Mouse (Mus musculus): ENCODE results near the gene Abcc9. TPM values are rescaled to one million over a fixed set of nuclear protein-coding genes. Genes with fewer than 3 reads are reported as not detected.

Gene Abcc9
- polyA plus RNA-seq, 1 experiment from 2014 or later = 10.0 TPM

DNA sequence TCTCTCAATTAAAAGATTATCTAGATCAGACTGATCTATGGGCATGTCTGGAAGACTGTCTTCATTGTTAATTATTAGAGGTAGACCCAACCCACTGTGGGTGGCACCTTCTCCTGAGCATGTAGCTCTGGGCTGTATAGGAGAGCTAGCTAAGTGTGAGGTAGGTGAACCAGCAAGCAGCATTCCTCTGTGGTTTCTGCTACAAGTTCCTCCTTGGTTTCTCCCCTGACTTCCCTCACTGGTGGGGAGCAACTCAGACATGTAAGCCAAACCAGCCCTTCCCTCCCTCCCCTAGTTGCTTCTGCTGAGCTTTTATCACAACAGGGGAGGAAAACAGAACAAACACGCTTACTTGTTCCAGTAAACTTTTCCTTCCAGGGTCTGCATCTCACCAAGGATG lies 49.9 kb downstream of the Abcc9 start:
- no peaks in the 10 kb centered on the region for H3K36me3 ChIP-seq
- H3K9ac ChIP-seq = no peak overlapping the region
- no peak for ATAC-seq
- H3K9me3 ChIP-seq = no peaks in the 10 kb centered on the region
- 77% methylated on average over 1 of the region's 1 CpGs for WGBS
- no peaks in the 10 kb centered on the region for H3K4me1 ChIP-seq (replicated peaks)
- no peak overlapping the region for H3K4me2 ChIP-seq (replicated peaks)
- no peak overlapping the region for H3K27ac ChIP-seq
- H3K27me3 ChIP-seq (replicated peaks) = no peaks in the 10 kb centered on the region
- no peak overlapping the region for H3K4me3 ChIP-seq (replicated peaks)

DNA sequence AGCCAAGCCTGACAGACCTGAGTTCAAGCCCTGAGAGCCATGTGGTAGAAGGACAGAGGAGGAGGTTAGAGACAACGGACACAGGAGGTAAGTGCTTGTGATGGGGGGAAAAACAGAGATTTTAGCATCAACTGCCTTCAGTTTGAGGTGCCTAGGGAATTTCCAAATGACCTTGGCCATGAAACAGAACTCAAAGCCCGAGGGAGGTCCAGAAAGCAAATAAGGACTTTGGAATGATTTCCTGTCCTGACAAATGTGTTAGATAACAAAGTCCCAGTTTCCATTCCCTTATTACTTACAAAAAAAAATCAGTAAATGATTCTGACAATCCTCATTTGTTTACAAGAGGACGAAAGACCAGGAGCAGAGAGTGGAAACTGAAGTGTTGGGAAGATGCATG lies 52.8 kb downstream of the Abcc9 start:
- no peak overlapping the region for H3K9ac ChIP-seq
- ATAC-seq = no peak
- 53% methylated on average over 3 of the region's 3 CpGs for WGBS
- H3K36me3 ChIP-seq = no peaks in the 10 kb centered on the region
- no peaks in the 10 kb centered on the region for H3K9me3 ChIP-seq
- H3K4me2 ChIP-seq (replicated peaks) = no peak overlapping the region
- H3K27ac ChIP-seq = no peak overlapping the region
- no peaks in the 10 kb centered on the region for H3K4me1 ChIP-seq (replicated peaks)
- no peaks in the 10 kb centered on the region for H3K27me3 ChIP-seq (replicated peaks)
- H3K4me3 ChIP-seq (replicated peaks) = no peak overlapping the region

DNA sequence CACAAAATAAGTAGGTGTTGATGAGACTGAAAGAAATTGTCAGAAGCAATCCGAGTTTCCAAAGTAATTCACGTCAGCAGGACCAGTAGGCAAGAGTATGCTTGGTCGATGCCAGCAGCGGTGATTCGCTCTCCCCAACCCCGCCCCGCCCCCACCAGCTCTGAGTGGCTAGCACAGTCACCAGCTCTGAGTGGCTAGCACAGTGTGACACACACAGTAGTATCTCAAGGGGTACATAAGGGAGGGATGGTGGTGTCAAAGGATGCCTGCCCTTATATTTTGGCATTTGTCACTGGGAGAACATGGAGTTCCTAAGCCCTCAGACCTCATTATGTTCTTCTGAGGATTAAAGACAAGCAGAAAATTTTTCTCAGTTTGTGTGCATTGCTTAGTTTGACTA lies 56.6 kb downstream of the Abcc9 start:
- no peak overlapping the region for H3K27ac ChIP-seq
- no peak overlapping the region for H3K9ac ChIP-seq
- no peak for ATAC-seq
- H3K4me1 ChIP-seq (replicated peaks) = no peaks in the 10 kb centered on the region
- 75% methylated on average over 7 of the region's 7 CpGs for WGBS
- H3K27me3 ChIP-seq (replicated peaks) = no peaks in the 10 kb centered on the region
- no peak overlapping the region for H3K4me3 ChIP-seq (replicated peaks)
- H3K4me2 ChIP-seq (replicated peaks) = no peak overlapping the region
- H3K36me3 ChIP-seq = no peaks in the 10 kb centered on the region
- H3K9me3 ChIP-seq = no peaks in the 10 kb centered on the region; the same call in 1 of the 2 replicates

DNA sequence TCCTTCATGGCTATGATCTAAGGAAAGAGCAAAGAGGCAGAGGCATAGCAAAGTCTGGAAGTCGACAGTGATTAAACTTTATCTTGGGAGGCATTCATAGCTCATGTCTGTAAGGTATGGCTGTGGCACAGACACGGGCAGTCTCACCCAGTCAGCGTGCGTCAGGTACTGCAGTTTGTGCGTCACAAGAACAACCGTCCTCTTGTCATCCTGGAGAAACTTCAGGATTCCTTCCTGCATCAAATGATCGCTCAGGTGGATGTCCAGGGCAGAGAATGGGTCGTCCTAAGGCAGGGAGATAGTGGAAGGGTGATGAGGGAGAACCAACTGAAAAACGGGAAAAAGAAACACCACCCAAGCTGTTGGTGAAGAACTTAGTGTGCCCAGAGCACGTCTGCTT lies 62.8 kb downstream of the Abcc9 start:
- no peaks in the 10 kb centered on the region for H3K36me3 ChIP-seq
- H3K9me3 ChIP-seq = no peaks in the 10 kb centered on the region; the same call in 1 of the 2 replicates
- H3K9ac ChIP-seq = no peak overlapping the region
- no peak overlapping the region for H3K4me3 ChIP-seq (replicated peaks)
- H3K27ac ChIP-seq = no peak overlapping the region
- H3K27me3 ChIP-seq (replicated peaks) = no peaks in the 10 kb centered on the region
- WGBS = 76% methylated on average over 10 of the region's 10 CpGs
- no peaks in the 10 kb centered on the region for H3K4me1 ChIP-seq (replicated peaks)
- no peak overlapping the region for H3K4me2 ChIP-seq (replicated peaks)
- no peak for ATAC-seq

DNA sequence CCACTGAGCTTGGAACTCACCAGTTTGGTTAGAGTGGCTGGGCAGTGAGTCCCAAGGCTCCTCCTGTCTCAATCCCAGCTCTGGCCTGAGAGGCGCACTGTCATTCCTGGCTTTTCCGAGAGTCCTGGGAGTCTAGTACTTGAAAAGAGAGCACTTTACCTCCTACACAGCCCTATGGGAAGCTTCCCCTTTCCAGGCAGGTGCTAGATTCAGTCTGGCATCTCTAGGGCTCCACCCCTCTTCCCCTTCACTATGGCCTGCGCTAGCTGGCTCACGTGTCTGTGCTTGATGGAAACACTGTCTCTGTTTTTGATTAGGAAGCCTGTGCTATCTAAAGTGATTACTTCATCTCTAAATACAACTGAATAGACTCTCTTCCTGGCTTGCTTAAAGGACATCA lies 66.5 kb downstream of the Abcc9 start:
- Histone ChIP-seq H3K9me3 (no peaks in the 10 kb centered on the region), H3K27me3 (replicated peaks) (no peaks in the 10 kb centered on the region), H3K4me2 (replicated peaks) (no peak overlapping the region), H3K9ac (no peak overlapping the region), H3K4me3 (replicated peaks) (no peak overlapping the region), H3K4me1 (replicated peaks) (no peaks in the 10 kb centered on the region), H3K36me3 (no peaks in the 10 kb centered on the region), H3K27ac (no peak overlapping the region)
- 61% methylated on average over 4 of the region's 4 CpGs for WGBS
- ATAC-seq = peak; percentile 25; the same call in 1 of the 2 replicates

DNA sequence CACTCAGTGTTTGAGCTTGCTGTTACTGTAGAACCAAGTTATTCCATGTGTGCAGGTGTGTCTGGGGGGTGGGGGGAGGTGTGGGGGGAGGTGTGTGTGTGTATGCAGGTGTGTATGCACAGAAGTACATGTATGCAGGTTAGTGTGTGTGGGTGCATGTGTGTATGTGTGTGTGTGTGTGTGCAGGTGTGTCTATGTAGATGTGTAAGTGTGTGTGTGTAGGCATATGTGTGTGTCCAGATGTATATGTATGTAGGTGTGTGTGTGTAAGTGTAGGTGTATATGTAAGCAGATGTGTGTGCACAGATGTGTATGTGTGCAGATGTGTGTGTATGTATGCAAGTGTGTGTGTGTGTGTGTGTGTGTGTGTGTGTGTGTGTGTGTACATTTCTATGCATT lies 66.9 kb downstream of the Abcc9 start:
- Histone ChIP-seq H3K4me1 (replicated peaks) (no peaks in the 10 kb centered on the region), H3K36me3 (no peaks in the 10 kb centered on the region), H3K27ac (no peak overlapping the region), H3K9me3 (no peaks in the 10 kb centered on the region), H3K4me3 (replicated peaks) (no peak overlapping the region), H3K4me2 (replicated peaks) (no peak overlapping the region), H3K27me3 (replicated peaks) (no peaks in the 10 kb centered on the region), H3K9ac (no peak overlapping the region)
- ATAC-seq = no peak

DNA sequence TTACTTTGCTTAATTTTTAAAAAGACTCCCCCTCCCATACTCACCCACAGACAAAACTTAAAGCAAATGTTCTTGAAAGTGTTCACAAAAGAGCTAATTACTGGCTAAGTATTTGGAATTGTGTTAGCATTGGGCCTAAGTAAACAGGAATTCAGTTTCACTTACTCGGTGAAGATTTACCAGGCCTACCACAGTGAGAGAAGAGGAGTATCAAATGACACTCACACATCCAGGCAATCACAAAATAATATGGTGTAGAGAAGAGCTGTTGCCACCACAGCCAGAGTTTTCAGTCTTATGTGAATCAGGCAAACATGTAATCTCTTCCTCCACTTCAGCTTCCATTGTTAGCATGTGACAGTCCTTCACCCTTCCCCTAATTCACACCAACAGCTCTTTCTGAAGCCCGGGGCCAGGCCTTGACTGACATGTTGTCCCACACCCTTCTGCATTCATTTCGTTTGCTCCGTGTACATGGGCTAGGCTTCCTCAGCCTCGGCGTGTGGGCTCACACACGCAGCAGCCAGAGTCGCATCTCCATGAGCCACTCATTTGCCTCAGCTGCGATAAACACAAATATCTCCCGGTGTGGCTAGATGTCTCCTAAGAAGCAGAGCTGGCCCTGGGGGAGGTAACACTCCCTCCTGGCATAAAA lies 67.5 kb downstream of the Abcc9 start:
- H3K36me3 ChIP-seq = no peaks in the 10 kb centered on the region
- no peak overlapping the region for H3K4me3 ChIP-seq (replicated peaks)
- no peak overlapping the region for H3K4me2 ChIP-seq (replicated peaks)
- H3K27ac ChIP-seq = no peak overlapping the region
- H3K9ac ChIP-seq = no peak overlapping the region
- no peaks in the 10 kb centered on the region for H3K27me3 ChIP-seq (replicated peaks)
- no peak for ATAC-seq
- 66% methylated on average over 10 of the region's 10 CpGs for WGBS
- no peaks in the 10 kb centered on the region for H3K9me3 ChIP-seq
- H3K4me1 ChIP-seq (replicated peaks) = no peaks in the 10 kb centered on the region

DNA sequence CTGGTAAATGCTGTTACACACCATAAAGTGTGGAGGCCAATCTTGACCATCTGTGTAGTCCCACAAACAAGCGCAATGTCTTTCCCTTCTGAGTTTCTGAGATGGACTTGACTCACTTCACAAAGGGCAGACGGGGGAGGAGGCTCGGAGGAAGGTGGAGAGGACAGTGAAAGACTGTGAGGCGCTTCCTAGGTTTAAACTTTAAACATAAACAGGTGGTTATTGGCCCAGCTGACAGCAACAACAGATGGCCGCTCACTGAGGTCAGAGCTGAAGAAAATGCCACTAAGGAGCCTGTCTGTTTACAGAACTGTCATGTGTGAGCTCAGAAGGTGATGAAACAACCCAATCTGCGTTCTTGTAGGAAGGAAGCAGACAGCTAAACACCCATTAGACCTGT lies 78.8 kb downstream of the Abcc9 start:
- H3K4me2 ChIP-seq (replicated peaks) = no peak overlapping the region
- no peak overlapping the region for H3K9ac ChIP-seq
- no peaks in the 10 kb centered on the region for H3K4me1 ChIP-seq (replicated peaks)
- H3K36me3 ChIP-seq = no peaks in the 10 kb centered on the region
- H3K27me3 ChIP-seq (replicated peaks) = no peaks in the 10 kb centered on the region
- no peak overlapping the region for H3K27ac ChIP-seq
- 42% methylated on average over 6 of the region's 6 CpGs for WGBS
- no peak for ATAC-seq
- H3K4me3 ChIP-seq (replicated peaks) = no peak overlapping the region
- no peaks in the 10 kb centered on the region for H3K9me3 ChIP-seq

DNA sequence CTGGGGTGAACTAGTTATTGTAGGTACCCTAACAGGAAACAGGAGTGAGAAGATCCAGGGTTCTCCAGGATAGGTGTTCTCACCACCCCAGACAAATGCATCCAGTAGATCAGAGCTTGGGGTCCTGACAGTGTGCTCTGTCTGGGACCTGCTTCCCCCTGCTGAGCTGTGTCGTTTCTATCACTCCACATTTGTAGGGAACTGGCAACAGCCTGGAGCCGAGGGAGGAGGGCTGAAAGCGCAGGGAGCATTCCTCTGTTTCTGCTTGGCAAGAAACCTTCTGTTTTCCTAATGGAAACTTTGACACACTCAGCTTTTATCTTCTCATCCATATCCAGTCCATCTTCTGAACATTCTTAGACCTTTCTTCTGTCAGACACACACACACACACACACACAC lies 85.5 kb downstream of the Abcc9 start:
- Histone ChIP-seq H3K9me3 (no peaks in the 10 kb centered on the region), H3K4me3 (replicated peaks) (no peak overlapping the region), H3K36me3 (no peaks in the 10 kb centered on the region), H3K4me2 (replicated peaks) (no peak overlapping the region), H3K27me3 (replicated peaks) (no peaks in the 10 kb centered on the region), H3K9ac (no peak overlapping the region), H3K4me1 (replicated peaks) (no peaks in the 10 kb centered on the region), H3K27ac (no peak overlapping the region)
- no peak for ATAC-seq
- WGBS = 21% methylated on average over 3 of the region's 3 CpGs

DNA sequence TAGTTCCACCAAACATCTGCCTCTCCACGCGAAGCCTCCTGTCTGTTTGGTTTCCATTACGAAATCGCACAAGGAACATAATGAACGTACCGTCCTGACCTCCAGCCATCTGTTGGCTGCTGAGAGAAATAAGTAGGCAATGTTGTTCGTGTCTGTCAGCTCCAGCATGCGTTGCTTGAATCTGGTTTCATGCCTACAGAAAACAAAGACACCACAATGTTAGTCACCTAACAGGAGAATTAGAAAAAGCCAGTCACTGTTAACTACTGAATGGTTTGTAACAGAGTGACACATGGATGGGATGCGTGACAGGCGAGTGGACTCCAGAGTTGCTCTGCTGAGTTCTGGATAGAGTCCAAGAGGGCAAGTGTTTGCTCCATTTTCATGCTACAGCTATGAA lies 87.8 kb downstream of the Abcc9 start:
- 73% methylated on average over 10 of the region's 10 CpGs for WGBS
- Histone ChIP-seq H3K9ac (no peak overlapping the region), H3K36me3 (no peaks in the 10 kb centered on the region), H3K27ac (no peak overlapping the region), H3K4me2 (replicated peaks) (no peak overlapping the region), H3K4me1 (replicated peaks) (no peaks in the 10 kb centered on the region), H3K4me3 (replicated peaks) (no peak overlapping the region), H3K27me3 (replicated peaks) (no peaks in the 10 kb centered on the region), H3K9me3 (no peaks in the 10 kb centered on the region)
- ATAC-seq = no peak

DNA sequence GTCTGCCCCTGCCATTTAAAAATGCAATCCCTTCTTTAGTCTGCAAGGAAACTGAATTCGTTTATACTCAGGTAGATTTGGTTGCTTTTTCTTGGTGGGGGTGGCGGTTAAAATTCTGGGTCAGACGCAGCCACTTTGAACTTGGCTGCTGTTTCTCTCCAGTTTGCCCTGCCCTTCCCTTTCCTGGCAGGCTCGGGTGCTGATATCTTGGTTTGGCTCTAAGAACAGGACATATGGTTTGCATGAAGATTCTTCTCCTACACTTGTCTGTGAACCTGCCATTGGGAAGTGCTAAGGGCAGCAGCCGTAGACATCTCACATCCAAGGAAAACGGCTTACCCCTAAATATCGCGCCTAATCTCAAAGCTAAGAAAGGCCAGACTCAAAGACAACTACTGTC lies 89.7 kb downstream of the Abcc9 start:
- ATAC-seq = no peak
- Histone ChIP-seq H3K4me1 (replicated peaks) (no peaks in the 10 kb centered on the region), H3K4me2 (replicated peaks) (no peak overlapping the region), H3K36me3 (no peaks in the 10 kb centered on the region), H3K27me3 (replicated peaks) (no peaks in the 10 kb centered on the region), H3K4me3 (replicated peaks) (no peak overlapping the region), H3K9ac (no peak overlapping the region), H3K27ac (no peak overlapping the region), H3K9me3 (no peaks in the 10 kb centered on the region)
- 77% methylated on average over 8 of the region's 8 CpGs for WGBS

DNA sequence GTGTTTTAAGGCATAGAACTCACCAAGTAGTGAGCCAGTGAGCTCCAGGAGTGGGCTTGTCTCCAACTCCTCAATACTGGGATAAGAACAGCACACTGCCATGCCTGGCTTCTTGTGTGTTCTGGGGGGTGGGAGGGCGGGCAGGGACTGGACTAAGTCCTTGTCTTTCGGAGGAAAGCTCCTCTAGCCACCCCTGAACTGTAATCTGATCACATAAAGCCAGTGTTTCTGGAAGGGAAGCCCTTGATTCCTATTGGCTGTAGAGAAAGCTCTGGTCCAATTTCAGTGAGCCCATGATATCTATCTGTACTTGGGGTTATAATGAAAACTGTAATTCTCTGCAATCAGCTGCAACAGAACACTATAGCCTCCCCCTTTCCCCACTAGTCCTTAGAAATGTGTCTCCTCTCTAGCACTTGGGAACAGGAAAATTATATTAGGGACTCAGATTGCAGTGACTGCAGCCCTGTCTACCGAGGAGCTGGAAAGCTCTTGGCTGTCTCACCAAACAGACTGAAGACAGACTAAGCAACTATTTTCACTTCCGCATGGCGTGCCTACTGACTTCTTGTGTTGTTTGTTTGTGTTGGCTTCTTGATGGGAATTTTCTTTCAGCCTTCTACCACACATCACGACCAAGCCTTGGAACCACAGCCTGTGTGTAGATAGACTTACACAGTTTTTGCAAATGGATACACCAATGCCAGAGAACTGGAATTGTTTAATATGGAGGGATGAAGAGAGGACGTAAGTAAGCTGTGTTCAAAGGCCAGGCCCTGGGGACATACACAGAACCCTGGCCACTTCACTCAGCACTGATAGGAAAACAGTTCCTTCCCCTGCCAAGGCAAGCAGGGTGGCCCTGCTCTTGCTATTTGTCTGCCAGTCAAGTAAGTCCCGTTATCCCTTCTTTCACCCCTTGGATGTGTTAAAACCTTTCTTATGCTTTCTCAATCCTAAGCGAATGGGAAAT lies 92.4 kb downstream of the Abcc9 start:
- 65% methylated on average over 9 of the region's 9 CpGs for WGBS
- Histone ChIP-seq H3K36me3 (no peaks in the 10 kb centered on the region), H3K9ac (no peak overlapping the region), H3K9me3 (no peaks in the 10 kb centered on the region), H3K27ac (no peak overlapping the region), H3K4me1 (replicated peaks) (no peaks in the 10 kb centered on the region), H3K27me3 (replicated peaks) (no peaks in the 10 kb centered on the region), H3K4me2 (replicated peaks) (no peak overlapping the region), H3K4me3 (replicated peaks) (no peak overlapping the region)
- ATAC-seq = no peak

DNA sequence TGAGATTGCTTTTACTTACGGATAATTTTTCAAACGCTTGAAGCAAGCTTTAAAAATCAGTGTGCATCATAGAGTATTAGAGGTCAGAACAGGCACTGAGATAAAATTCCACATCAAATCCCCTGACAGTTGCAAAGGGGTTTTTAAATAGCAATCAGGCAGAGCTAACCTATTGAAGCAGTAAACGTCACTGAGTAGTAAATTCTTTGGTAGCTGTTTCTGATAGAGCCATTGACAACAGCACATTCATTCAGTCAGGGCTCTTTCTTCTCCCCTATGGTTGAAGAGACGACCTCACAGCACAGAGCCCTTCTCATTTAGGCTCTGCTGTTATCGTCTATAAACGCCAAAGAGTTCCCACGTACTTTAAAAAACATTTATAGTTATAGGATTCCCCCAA lies 95.0 kb downstream of the Abcc9 start:
- H3K4me2 ChIP-seq (replicated peaks) = no peak overlapping the region
- 58% methylated on average over 7 of the region's 7 CpGs for WGBS
- H3K4me3 ChIP-seq (replicated peaks) = no peak overlapping the region

More for the DNA sequence above, 95.0 kb downstream of the Abcc9 start:
- no peak for ATAC-seq
- H3K9ac ChIP-seq = no peak overlapping the region
- no peaks in the 10 kb centered on the region for H3K36me3 ChIP-seq
- no peaks in the 10 kb centered on the region for H3K27me3 ChIP-seq (replicated peaks)
- H3K27ac ChIP-seq = no peak overlapping the region
- H3K4me1 ChIP-seq (replicated peaks) = no peaks in the 10 kb centered on the region
- H3K9me3 ChIP-seq = no peaks in the 10 kb centered on the region

Measured in intestine, embryonic 15.5 days (tissue).